Mouse (Mus musculus) B cell, adult (primary cell): ENCODE data around the gene Spsb1. TPM values are rescaled to one million over a fixed set of nuclear protein-coding genes. Genes with fewer than 3 reads are reported as not detected.

Source experiments
- total RNA-seq: library from RNA; stranded (reverse); gene quantifications from 4 replicates; pipeline ENCODE4 v1.2.4, GENCODE M21; 2023; ENCODE audit not compliant: inconsistent age

The Spsb1 gene
- total RNA-seq, result 1.5 to 3.3 TPM (median 2.2 TPM) in 4 replicates

GRCm38 (mm10) chr4:149954893-149955439 lies at the start of gene Spsb1:
TSS of gene Spsb1 (minus strand) at chr4:149955043.

Other genes with a start within 250 kb of the Spsb1 start
- gene Tmem201, start 217.0 kb downstream of the Spsb1 start, total RNA-seq, result 18.4 to 22.0 TPM (median 20.3 TPM) in 4 replicates
- 5.6 to 8.3 TPM (median 7.4 TPM) in 4 replicates for gene Slc25a33, start 180.8 kb downstream of the Spsb1 start, total RNA-seq
- gene H6pd, start 54.0 kb upstream of the Spsb1 start, total RNA-seq, result 11.6 to 14.8 TPM (median 12.3 TPM) in 4 replicates
- gene Gpr157, start 132.3 kb upstream of the Spsb1 start, total RNA-seq, result 0.93 to 1.4 TPM (median 1.2 TPM) in 4 replicates
- gene Slc2a5, start 164.2 kb upstream of the Spsb1 start, total RNA-seq, result not detected in 4 replicates
- not detected in 4 replicates for gene Slc2a7, start 193.9 kb upstream of the Spsb1 start, total RNA-seq
- gene Car6, start 246.3 kb upstream of the Spsb1 start, total RNA-seq, result not detected in 4 replicates